Mouse (Mus musculus) retina, adult 2 months (tissue): ENCODE results near the gene Nisch.

Source experiments
- DNase-seq: peaks from one replicate; pipeline ENCODE4 v3.0.0-alpha.2; 2012; ENCODE audit warnings: low read depth, low spot score

The Nisch gene

GRCm38 (mm10) chr14:31191936-31192335, 24.8 kb downstream of the Nisch start:
- DNase-seq, result no peak

DNA sequence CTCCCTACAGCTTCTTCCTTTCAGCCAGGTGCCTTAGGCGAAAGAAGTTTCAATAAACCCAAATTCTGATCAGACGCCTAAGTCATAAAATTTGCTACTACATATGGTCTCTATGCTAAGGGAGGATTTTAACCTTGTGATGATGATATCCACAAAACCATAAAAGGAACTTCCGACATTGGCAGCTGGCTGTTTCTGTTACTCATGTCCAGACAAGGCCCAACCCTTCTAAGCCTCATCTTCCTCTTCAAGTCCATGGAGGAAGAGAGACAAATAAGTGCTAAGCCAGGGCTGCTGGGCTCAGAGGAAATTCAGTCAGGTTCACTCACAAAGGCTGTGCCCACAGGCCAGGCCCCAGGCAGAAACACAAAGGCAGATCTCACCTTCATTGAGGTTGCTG, 27.4 kb downstream of the Nisch start:
- DNase-seq, result no peak

DNA sequence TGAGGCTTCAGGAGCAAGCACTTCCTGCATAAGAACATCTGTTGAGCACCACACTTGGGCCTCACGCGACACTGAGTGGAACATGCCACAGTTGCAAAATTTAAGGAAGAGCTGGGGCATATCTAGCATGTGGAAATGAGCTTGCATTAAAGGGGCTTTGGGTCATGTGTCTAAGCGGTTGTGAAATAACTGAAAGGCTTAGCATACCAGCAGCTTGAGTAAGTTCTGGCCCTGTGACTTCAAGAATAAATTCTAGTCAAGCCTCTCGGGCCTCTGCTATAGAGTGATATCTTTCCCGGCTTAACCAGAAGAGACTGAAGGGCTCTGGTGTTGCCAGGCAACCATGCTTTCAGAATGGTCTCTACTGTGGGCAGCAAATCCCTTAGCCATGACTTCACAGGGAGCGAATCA, 28.0 kb downstream of the Nisch start:
- DNase-seq, result no peak

GRCm38 (mm10) chr14:31186656-31187055, 30.1 kb downstream of the Nisch start:
- no peak for DNase-seq

GRCm38 (mm10) chr14:31184195-31184594, 32.6 kb downstream of the Nisch start:
- DNase-seq, result no peak

GRCm38 (mm10) chr14:31183541-31183940, 33.2 kb downstream of the Nisch start:
- DNase-seq, result no peak

DNA sequence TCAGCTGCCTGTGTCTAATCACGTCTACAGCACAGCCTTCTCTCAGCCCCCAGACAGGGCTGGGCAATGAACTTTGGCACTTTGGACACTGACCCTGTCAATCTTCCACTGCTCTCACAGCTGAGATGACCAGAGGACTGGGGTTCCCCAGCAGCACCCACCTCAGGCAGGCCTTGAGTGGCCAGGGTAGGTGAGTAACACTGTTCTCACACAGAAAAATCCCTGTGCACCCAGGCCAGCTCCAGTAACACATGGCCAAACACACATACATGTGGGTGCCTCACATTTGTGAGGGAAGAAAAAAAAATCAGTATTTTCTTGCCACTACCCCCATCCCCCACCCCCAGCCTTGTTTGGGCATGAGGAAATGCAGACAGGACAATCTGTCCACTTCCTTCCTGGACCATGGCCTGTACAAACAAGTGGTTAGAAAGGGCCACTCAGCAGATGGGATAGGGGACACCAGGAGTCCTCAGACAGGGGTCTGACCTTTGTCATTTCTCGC, 33.9 kb downstream of the Nisch start:
- DNase-seq, result no peak

DNA sequence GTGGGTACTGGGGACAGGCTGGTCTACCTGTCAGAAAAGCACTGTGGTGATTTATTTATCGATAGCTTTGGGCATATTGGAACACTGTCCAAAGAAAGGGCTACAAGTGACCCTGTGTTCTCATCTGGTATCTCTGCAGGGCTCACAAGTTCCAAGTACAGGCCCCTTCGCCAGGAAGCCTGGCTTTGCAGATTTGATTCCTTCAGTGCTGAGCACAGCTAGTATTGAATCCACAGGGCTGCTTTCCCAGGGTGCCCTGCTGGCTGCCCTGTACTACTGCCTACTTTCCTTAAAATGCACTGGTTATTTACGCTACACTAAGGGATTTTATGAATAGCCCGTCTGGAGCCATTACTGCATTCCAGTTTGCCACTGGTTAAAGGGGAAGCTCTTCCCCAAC, 35.2 kb downstream of the Nisch start:
- DNase-seq, result no peak

DNA sequence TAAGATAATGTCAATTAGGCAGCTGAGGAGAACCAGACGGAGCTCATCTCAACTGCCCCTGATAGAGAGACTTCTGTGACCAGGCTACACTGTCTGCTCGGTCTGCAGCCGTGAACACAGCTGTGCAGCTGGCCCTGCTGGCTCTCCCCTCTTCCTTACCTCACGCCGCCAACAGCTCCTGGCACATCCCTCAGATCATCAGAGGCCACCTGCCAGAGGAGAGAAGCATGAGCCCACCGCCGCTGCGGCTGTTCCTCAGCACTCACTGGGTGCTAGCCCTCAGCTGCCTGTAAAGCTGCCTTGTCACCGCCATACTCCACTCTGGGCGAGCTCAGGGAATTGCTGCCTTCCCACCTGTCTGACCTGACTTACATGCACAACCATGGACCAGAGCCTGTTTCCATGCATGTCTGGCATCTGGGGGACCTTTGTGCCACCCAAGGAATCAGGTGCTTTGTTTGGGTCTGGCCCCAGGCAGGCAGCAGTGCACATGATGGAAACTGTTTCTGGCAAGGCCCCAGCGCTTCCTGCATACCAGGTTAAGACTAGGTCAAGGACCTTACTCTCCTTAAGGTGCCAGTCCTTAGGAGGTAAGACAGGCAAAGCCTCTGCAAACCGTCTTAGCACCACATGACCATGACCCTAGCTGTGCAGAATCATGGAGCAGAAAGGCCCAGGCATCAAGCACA, 36.9 kb downstream of the Nisch start:
- no peak for DNase-seq

GRCm38 (mm10) chr14:31177715-31178114, 39.0 kb downstream of the Nisch start:
- no peak for DNase-seq

GRCm38 (mm10) chr14:31177287-31177686, 39.5 kb downstream of the Nisch start:
- DNase-seq, result no peak

GRCm38 (mm10) chr14:31173537-31173936, 43.2 kb downstream of the Nisch start:
- DNase-seq, result no peak

DNA sequence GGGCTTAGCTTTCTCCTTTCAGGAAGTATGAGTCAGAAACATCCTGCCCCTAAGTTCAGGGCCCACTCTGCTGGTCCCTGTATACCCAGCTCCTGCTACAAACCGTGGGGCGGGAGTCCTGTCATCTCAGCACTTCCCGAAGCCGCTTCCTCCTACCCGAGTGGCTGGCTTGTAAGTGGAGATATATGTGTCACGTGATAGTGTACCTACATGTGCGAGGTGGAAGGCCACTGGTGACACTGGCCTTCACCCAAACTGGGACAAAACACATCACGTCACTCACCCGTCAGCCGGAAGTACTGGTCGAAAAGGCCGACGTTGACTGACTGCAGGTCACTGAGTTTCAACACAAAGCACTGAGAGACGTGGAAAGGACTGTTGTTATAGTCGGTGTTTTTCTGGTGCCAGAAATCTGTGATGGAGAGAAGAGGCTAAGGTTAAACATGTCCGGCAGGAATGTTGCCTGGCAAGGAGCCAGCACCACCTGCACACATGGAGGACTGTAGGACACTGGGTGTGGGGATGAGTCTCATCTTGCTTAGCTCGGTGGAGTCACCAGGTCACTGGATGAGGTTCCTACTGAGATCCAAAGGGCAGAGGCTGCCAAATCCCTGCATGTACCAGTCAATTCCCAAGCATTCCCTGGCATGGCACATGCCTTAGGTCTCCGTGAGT, 43.8 kb downstream of the Nisch start:
- DNase-seq, result no peak

DNA sequence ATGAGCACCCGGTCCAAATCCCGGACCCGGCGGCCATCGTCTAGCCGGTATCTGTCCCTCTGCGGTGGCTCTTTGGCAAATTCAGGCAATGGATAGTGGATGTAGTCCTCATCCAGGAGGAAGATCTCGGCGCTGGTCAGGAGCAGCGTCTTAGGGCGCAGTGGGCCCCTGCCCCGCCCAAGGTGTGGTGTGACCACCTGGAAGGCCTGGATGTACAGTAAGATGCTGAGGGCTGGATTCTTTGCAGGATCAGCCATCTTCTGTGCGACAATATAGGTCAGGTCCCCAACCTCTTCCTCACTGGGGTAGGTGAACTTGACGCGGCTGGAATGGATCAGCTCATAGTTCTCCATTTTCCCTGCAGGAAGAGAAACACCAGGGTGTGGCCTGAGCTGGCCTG, 44.9 kb downstream of the Nisch start:
- no peak for DNase-seq

- DNase-seq, result no peak
Observed at GRCm38 (mm10) chr14:31171386-31171785, 45.4 kb downstream of the Nisch start.

GRCm38 (mm10) chr14:31170963-31171362, 45.8 kb downstream of the Nisch start:
- no peak for DNase-seq

- no peak for DNase-seq
Observed at GRCm38 (mm10) chr14:31169508-31169907, 47.2 kb downstream of the Nisch start.

- no peak for DNase-seq
Observed at GRCm38 (mm10) chr14:31168425-31168824, 48.3 kb downstream of the Nisch start, which contains the start of gene Stab1. Stab1 (minus strand) TSS chr14:31168641.

DNA sequence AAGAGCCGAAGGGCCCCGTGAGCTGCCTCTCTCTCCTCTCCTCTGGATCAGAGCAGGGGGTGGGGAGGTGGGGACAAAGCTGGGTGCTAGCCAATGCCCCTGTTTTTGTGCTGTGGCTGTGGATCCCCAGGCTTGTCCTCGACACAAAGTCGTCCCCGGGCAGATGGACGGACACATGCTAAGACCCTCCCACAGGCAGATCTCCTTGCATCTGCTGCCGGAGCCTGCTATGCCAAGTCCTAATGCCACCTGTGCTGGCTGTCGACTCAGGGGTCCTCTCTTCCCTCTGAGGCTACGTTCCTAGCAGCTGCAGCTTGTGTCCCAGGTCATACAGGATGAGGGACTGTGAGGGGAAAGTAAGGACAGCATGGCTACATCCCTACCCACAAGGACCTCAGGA, 49.9 kb downstream of the Nisch start:
- no peak for DNase-seq

DNA sequence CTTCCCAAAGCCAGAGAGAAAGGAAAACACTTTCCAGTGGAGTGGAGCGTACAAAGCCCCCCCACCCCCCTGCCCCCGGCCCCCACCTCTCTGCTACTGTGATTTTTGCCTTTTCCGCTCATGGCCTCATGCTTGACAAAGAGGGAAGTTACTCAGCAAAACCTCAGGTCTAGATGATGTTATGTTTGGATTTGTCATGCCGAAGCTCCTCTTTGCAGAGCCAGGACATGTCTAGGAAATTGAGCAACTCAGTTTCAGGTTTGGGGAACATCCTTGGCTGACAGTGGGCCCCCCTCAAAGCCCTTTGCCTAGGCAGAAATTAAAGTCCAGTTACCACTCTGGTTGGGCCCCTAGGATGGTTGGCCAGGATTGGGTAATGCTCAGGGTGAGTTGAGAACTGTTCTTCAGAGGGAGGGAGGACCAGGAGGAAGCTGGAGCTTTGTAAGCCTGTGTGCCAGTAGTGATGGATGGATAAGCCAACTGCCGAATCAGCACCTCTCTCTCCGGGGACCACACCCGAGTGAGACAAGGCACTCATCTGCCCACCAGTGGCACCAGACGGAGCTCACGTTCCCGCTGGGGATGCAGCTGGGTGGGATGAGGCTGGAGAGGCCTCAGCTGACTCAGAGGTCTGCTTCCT, 50.6 kb downstream of the Nisch start:
- DNase-seq, result no peak

DNA sequence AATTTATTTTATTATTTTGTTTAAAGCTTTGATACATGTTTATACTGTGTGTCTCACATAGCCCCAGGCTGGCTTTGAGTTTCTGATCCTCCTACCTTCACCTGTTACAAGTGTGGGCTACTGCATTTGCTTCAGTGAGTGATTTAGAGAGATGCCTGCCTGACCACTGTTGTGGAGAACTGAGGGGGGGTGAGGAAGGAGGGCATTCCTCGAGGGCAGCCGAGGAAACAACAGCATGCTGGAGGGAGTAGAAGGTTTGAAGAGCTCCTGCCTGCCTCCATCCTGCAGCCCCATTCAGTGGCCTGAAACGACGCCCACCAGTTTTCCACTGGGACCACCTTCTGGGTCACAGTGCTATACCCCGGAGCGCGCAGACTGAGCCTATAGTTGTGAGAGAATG, 51.3 kb downstream of the Nisch start:
- DNase-seq, result no peak

- no peak for DNase-seq
Observed at GRCm38 (mm10) chr14:31165010-31165409, 51.7 kb downstream of the Nisch start.

DNA sequence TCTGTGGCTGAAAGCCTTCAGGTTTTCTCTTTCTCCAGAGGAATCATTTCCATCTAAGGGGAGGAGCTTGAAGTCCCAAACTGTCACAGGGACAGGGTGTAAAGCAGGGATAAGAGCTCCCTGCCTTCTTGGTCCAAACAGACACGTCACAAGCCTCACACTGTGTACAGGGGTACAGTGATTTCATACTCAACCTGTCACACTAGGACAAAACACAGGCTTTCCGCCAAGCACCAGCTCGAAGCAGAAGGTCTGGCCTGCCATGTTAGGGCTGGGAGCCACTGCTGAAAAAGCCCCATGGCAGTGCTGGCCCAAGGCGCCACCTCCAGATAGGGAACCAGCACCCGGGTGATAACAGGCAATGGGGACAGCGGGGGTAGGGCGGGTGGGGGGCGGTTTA, 52.7 kb downstream of the Nisch start:
- no peak for DNase-seq
